Mouse (Mus musculus) G1E (cell line): Measurements from ENCODE around the gene Tsnaxip1.

Experiments
- CTCF ChIP-seq: IDR thresholded peaks from 2 replicates; pipeline ENCODE4 v1.5.1; 2012; ENCODE audit warnings: low read depth, low read length, inconsistent platforms, mixed read lengths
- GATA1 ChIP-seq: IDR thresholded peaks from 2 replicates; pipeline ENCODE4 v1.6.1; 2012; ENCODE audit warnings: borderline replicate concordance, low read length, inconsistent platforms, mixed read lengths
- GATA2 ChIP-seq: IDR thresholded peaks from 2 replicates; pipeline ENCODE4 v1.6.1; 2012; ENCODE audit warnings: low read depth, low read length, inconsistent platforms, borderline replicate concordance
- POLR2AphosphoS5 ChIP-seq: IDR thresholded peaks from 2 replicates; pipeline ENCODE4 v1.6.1; 2012; ENCODE audit warnings: low read depth, low read length, inconsistent platforms; ENCODE audit not compliant: insufficient replicate concordance
- TAL1 ChIP-seq: conservative IDR thresholded peaks from 2 replicates; pipeline ENCODE4 v1.6.1; 2012; ENCODE audit warnings: low read depth, low read length, inconsistent platforms, mixed read lengths

DNA sequence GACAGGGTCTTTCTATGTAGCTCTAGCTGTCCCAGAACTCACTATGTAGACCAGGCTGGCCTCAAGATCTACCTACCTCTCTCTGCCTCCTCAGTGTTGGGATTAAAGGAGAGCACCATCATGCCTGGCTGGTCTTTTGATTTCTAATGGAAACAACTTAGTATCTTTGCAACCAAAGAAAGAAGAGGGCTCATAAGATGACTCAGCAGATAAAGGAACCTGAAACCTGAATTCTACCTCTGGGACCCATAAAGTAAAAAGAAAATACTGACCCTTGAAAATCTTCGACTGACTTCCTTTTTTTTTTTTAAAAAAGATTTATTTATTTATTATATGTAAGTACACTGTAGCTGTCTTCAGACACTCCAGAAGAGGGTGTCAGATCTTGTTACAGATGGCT lies 21.6 kb upstream of the Tsnaxip1 start:
- TF ChIP-seq CTCF (no peak), TAL1 (no peak), GATA1 (no peak), POLR2AphosphoS5 (no peak), GATA2 (no peak)
